Mouse (Mus musculus) kidney, adult 18-20 months (tissue): Measurements from ENCODE around the gene Acoxl.

Source experiments
- DNase-seq: peaks from one replicate; pipeline ENCODE4 v3.0.0; 2021

Gene Acoxl

GRCm38 (mm10) chr2:128152845-128153550 lies 314.3 kb downstream of the Acoxl start:
- no peak for DNase-seq

GRCm38 (mm10) chr2:128153551-128153910 lies 314.9 kb downstream of the Acoxl start:
- no peak for DNase-seq

GRCm38 (mm10) chr2:128155412-128156066 lies 316.9 kb downstream of the Acoxl start:
- peak; percentile 51 for DNase-seq

- no peak for DNase-seq
Observed at GRCm38 (mm10) chr2:128156067-128156462, 317.4 kb downstream of the Acoxl start.

- no peak for DNase-seq
Observed at GRCm38 (mm10) chr2:128156557-128157412, 318.1 kb downstream of the Acoxl start.

GRCm38 (mm10) chr2:128158734-128159410 lies 320.2 kb downstream of the Acoxl start:
- DNase-seq = no peak

- DNase-seq = no peak
Observed at GRCm38 (mm10) chr2:128159619-128160125, 321.0 kb downstream of the Acoxl start.

GRCm38 (mm10) chr2:128163177-128163576 lies 324.5 kb downstream of the Acoxl start:
- DNase-seq = no peak

- peak; percentile 62 for DNase-seq
Observed at GRCm38 (mm10) chr2:128166623-128167423, 328.1 kb downstream of the Acoxl start.

- no peak for DNase-seq
Observed at GRCm38 (mm10) chr2:128167930-128168329, 329.3 kb downstream of the Acoxl start.

GRCm38 (mm10) chr2:128169486-128169885 lies 330.8 kb downstream of the Acoxl start:
- DNase-seq = no peak

GRCm38 (mm10) chr2:128169972-128170371 lies 331.3 kb downstream of the Acoxl start:
- no peak for DNase-seq

GRCm38 (mm10) chr2:128170614-128171013 lies 331.9 kb downstream of the Acoxl start:
- DNase-seq = no peak

- no peak for DNase-seq
Observed at GRCm38 (mm10) chr2:128172266-128172665, 333.6 kb downstream of the Acoxl start.
